Mouse (Mus musculus): ENCODE measurements around the gene Pgm5.

The Pgm5 gene

DNA sequence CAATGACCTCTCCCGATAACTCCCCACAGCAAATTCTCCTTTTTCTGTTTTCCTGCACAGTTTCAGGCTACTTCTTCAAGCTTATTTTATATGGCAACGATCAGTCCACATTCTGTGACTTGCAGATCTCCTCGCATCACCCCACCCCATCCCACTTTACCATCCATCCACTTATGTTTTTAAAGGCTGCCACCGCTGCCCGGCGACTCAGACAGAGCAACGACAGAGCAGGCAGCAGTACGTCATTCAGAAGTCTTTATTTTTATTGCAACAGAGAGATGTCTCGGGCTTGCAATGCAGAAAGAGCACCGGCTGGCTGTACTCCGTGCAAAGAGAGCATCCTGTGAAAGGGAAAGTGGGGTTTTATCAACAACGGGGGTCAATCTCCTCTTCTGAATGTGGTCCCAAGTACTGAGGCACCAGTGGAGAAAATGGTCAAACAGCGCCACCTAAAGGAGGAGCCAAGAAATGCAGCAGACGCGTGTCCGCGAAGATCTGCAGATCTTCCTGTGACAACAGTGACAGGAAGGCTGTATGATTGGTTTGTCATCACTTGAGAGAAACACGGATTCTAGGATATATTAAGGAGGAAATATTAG, 9.5 kb upstream of the Pgm5 start:
- DNase-seq (ENCODE audit: low read depth, low spot score), result peak; percentile 72

DNA sequence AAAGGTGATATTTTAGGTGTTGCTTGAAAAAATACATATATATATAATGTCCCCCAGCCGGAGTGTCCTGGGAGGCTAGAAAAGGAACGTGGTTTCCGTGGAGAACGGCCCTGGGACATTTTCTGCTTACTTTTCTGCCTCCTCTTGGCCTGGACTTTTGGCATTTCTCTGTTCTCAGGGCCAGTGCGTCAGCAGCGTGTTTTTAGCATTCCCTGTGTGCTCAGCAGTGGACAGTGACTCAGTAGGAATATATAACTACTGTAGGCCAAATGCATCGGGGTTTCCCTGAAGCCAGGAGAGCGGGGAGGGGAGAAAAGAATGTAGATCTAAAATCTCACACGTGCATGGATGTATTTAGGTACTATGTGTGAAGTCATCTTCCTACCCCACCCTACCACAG, 3.8 kb upstream of the Pgm5 start:
- no peak for DNase-seq (ENCODE audit: low read depth, low spot score)

DNA sequence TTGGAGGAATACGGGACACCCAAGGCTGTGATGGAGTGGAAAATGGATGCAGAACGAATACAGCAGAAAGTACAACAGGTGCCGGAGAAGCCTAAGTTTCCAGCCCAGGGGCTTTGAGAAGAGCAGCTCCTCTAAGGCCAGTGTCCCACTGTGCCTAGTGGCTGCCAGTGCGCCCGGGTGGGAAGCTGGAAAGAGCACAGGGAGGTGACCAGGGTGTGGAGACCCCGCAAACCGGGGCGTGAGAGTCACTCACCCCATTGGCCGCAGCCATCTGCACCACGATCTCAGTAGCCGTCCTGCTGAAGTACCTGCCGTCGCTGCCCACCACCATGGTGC, 411 bp downstream of the Pgm5 start:
- DNase-seq (ENCODE audit: low read depth, low spot score), result no peak

DNA sequence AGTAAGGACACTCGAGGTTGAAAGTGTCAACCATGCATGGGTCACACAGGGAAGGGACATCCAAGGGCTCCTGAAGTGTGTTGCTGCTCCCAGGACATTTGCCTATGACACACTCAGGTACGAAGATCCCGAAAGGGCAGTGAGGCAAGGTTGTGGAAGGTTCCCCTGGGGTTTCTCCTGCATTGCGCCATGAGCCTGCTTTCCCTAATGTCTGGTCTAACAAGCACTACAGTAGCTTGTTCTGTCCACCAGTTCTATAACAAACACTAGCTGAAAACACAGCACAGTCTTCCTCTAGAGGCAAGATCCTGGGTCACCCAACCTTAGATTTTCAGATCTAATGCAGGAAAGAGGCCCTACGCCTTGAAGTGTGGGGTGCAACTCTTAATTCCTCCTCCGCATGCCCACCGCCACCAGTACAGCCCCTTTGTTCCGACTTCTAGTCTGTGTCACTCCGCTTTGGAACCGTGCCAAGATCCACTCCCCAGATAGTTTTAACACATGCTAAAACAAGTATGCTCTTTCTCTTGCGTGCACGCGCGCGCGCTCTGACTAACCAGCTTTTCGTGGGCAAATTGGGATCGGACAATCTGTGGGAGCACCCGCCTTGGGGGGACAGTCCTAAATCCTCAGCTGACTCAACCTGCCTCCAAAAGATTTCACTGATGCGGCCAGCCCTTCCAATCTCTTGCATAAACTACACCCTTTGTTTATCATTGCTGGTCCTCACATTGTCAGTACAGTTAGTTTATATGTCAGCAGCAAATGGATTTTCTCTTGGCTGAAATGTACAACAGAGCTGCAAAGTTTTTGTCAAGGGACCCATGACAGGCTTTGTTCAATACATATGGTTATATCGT, 10.0 kb downstream of the Pgm5 start:
- no peak for DNase-seq (ENCODE audit: low read depth, low spot score)

DNA sequence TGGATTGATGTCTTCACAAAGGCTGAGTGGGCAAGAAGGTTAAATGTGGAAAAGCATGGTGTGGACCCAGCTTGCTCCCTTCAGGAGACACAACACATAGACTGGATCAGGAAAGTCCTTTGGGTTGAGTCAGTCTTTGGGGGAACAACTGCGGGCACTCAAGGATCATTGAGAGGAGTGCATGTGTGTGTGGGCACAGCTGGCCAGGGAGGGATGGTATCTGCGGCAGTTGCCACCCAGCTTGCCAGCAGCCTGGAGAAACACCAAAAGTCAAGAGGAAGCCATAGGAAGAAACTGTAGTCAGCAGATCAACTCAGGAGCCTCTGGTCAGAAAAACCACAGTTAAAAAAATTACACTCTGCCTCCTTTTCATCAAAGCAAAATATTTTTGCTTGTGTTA, 12.8 kb downstream of the Pgm5 start:
- no peak for DNase-seq (ENCODE audit: low read depth, low spot score)

DNA sequence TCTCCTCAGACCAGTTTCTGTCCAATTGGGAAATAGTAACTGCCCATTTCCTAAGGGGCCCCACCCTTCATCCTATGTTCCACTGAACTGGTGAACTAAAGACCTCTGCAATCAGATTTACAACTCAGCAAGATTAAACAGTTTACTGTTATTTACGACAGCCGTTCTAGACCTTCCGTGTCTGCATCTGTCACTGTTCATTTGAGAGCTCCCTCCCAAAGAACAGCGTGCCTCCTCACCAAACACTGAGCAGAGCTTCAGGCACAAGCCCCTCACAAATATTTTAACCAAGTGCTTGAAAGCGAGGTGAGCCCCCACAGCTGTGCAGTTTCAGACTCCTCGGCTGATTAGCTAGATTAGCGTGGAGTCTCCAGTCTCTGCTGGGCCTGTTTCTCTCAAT, 13.3 kb downstream of the Pgm5 start:
- no peak for DNase-seq (ENCODE audit: low read depth, low spot score)

DNA sequence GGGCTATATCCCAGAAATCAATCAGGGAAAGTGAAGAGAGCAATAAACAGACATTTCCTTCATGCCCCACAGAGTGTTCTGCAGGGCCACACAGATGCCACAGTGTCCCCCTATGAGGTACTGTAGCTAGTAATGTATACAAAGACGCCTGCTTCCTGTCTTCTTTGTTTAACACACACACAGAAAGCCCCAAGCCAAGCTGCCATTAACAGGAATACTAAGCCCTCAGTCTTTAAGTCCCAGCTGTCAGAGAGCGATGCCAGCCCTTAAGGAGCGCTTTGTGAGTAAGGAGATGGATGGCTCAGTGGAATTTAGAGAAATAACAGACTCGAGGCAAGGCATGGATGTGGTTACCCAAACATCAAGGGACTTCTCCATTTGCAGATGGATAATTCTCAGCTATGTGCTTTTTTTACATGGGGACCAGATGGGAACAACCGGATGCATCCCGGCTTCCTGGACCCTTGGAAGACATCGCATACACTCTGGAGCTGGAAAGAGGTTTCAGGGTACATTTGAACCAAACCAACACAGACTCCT, 16.6 kb downstream of the Pgm5 start:
- no peak for DNase-seq (ENCODE audit: low read depth, low spot score)

DNA sequence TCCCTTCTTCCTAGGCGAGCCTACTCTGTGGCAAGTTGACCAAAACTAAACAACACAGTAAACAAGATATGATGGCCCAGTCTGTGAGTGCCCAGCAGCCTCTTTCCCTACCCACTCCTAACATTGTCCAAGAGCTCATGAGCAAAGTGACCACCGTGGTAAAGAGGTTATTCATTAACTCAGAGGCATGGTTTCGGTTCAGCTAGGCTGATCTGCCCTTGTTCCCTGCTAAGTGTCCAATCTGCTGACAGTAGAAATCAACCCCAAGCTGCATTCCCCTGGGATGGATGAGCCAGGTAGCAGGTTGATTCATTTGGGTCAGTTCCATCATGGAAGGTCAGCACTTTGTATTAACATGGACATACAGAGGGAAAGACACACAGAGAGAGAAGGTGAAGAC, 19.6 kb downstream of the Pgm5 start:
- DNase-seq (ENCODE audit: low read depth, low spot score), result no peak

DNA sequence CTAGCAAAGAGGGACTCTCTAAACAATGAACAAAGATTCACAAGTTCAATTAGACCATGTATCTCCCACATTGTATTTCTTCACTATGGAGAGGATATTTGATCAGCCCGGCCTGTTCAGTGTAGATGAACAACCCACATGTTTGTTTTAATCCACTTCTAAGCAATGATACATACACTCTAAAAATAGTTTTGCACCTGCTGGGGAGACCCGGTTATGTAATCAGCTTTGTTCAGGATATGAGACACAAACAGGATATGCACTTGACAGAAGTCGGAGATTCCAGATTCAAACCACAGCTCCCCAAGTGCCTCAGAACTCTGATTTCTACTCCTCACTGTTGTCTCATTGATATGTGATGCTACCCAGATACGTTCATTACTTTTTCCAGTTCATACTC, 37.1 kb downstream of the Pgm5 start:
- DNase-seq (ENCODE audit: low read depth, low spot score), result no peak

DNA sequence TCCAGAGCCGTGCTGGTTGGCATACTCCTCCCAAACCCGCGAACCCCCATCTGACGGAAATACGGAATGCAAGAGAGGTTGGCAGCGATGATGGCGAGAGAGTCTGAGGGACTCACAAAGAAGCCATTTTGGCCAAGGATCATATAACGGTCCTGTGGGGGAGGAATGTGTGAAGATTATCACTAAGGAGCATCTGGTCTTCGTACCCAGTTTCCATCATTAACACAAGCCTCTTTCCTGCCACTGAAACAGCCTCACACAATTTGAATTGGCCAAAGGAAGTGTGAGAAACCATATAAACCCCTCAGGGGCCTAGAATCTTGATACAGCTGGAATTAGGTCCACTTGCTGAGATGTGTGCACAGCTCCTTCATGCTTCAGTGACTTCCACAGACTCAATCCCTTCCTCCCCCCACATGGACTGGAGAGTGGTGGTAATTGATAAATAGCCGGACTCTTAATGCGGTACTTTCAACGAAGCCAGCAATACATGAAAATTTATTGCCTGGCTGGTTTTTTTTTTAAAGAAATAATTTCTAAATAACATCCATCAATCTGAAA, 45.9 kb downstream of the Pgm5 start:
- no peak for DNase-seq (ENCODE audit: low read depth, low spot score)

DNA sequence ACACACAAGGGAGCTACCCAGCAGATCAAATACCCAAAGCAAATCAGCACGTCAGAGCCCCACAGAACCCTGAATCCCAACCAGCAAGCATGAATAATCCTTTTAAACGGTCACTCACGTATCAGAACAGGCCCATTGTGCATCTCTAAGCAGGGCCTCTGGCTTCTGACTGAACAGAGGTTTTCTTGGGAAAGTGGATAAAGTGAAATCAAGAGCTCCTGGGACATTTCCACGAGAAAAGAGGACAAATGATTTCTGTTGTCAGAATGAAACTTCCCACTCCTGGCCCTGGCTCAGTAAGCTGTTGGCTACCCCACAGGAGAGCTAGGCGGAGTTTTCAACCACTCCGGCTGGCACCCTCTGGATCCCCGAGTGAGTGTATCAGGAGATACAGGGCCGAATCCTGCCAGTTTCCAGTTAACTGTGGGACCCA, 48.8 kb downstream of the Pgm5 start:
- no peak for DNase-seq (ENCODE audit: low read depth, low spot score)

DNA sequence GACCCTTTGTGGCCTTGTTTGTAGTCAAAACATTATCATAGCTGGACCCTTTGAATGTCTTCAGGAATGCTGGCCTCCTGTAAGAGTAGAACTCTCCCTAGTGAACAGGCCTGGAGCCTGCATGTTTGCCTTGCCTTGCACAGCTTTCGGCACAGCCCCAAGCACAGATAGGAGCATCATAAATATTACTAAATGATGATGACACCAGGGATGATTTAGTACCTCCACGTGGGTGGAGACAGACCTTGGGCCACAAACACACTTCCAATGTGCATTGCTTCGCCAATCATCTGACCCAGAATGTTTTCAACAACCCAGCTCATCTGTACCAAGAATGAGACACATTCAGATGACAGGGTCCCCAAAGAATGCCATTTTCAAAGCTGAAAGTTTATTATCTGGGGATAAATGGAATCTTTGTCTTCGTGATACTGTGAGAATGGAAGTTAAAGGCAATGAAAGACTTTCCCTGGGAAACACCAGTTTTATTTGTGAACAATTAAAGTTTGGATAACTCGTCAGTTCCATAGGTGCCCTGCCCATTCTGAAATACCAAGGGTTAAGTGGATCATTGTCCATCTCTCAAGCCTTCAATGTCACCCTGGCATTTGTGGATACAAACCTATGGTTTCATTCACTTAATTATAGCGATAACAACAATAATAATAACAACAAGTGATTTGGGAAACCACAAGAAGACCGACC, 49.4 kb downstream of the Pgm5 start:
- no peak for DNase-seq (ENCODE audit: low read depth, low spot score)

DNA sequence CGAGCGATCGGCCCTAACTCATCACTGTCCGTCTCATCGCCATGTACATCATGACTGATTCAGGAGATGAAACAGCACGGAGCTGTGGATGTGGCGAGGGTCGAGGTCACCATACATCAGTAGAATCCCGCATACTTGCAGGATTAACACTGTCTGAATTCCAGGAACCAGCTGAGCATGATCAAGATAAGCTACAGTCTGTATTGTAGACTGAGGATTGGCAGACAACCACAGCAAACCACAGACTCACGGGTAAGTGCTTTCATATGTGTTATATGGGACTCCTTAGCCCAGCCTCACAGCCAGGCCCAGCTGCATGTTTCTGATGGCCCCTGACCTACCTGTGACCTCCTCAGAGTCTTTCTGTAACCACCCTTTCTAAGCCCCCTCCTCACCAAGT, 50.2 kb downstream of the Pgm5 start:
- no peak for DNase-seq (ENCODE audit: low read depth, low spot score)

DNA sequence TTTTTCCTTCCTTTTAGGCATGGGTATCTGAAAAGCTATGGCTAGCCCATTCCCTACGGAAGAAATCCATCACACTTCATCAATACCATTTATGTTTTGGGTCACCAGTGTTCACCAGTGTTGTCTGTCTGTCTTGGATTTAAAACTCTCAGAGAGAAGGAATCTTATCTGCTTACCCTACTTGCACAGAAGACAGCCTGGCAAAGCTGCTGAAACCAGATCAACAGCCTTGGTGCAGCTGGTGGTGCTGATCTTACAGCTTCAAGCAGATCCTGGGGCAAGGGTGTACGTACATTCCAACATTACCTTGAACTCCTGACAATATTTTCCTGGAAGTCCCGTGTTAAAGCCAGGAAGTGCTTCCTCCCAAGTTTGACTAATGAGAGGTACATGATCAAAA, 55.6 kb downstream of the Pgm5 start:
- no peak for DNase-seq (ENCODE audit: low read depth, low spot score)

DNA sequence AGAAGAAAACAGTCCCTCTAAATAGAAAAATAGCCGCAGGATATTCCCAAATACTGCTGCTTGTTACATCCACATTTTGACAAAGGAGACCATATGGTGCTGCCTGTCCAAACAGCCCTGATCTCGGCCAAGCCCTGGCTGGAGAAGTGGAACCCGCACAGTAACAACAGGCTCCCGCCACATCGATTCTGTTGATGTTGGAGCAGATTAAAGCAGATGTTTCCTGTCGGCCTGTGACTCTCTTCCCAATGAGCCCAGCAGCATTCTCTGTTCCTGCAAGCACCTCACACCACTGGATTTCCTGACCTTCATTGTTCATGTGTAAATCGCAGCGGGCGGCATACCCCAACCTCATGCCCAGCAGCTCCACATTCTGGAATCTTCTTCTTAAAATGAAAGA, 64.0 kb downstream of the Pgm5 start:
- DNase-seq (ENCODE audit: low read depth, low spot score), result no peak

DNA sequence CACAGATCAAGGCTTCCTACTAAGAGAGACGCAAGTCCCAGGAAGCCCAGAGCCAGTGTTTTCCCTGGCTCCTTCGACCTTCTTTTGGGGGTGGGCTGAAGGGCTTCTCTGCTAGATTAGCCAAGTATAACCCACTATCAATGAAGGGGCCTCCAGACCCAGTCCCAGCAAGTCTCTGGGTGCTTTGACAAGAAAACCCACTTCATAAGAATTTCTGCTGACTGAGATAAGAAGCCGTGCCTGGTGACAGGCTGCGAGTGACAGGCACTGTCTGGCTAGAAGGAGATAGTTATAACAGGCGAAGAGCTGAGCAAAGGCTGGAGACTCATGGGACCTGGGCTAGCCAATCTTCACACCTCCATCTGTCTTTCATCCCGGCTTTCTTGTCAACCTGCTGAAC, 67.3 kb downstream of the Pgm5 start:
- DNase-seq (ENCODE audit: low read depth, low spot score), result no peak

DNA sequence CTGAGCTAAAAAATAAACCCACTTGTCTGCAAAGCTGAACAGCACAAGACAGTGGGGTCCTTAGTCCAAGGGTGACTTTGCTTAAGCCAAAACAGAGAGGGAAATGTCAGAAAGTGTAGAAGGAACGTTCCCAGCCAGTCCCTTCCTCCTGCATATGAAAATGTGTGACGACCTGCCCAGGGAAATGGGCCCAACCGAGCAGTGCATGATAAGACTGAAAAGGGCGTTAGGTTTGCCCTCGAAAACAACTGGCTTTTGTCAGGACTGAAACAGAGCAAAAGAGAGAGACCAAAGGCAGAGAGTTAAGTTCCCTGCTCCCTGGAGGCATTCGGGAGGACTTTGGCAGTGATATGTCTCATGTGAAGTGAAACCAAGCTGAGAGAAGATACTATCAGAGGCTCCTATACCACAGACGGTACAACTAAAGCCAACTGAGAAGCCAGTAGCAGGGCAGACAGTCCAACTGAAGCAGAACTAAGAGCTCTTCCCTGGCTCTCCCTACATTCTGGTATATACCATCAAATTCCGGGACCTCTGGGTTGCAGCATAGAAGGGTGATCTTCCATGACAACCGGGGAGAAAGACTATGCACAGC, 68.0 kb downstream of the Pgm5 start:
- DNase-seq (ENCODE audit: low read depth, low spot score), result no peak

DNA sequence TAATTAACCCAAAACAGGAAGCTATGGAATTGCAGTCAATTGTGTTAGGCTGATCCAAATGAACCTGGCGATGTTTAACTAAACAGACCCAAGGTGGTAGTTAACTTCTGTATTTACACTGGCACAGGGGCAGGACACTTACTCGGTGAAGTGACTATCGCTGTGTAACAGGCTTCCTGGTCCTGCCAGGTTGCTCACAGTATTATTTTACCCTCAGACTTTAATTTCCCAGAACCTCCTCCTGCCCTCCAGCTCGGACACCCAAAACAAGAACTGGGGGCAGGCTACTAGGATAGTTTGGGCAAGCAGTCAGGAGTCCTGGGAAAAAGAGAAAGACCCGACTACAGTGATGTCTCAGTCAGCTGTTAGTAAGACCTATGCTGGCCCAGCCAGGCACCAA, 68.8 kb downstream of the Pgm5 start:
- DNase-seq (ENCODE audit: low read depth, low spot score), result no peak

DNA sequence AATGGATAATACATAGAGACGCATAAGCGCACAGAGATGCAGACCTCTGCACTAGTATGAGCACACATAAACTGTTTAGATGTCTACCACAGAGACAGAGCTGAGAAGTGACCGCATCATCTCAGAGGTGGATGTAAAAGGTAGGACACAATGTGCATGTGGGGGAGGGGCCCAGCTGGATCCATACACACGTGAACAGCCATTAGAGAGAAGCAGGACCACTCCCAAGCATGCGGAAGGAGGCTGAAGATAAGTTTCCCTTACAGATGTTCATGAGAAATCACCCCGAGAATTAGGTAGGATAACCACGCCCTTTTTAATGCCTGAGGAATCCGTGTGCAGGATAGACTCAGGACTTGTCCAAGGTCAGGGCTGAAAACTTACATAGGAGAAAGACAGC, 75.8 kb downstream of the Pgm5 start:
- DNase-seq (ENCODE audit: low read depth, low spot score), result no peak

DNA sequence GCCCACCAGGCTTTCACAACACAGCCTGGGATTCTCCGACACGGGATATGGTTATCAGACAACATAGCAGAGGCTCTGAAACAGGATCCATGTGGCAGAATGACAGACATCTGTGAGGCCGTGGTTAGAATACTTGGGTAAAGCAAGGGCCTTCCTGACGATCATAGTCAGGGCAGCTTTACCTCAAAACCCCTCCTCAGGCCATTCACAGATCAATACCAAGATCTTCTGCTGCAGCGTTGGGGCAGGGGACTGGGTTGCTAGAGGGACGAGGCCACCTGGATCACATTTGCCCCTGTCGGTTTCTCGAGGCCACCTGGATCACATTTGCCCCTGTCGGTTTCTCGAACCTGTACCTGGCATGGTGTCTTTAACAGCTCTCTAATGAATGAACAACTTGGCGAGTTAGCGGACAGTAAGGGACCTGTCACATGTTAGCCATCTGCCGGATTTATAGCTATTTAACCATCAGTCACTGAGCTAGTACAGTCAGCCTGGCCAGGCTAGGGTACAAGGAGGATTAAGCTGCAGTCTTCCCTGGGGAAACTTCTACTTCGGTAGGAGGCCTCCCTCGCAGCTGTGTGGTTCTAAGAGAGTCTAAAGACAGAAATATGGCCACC, 76.5 kb downstream of the Pgm5 start:
- no peak for DNase-seq (ENCODE audit: low read depth, low spot score)

DNA sequence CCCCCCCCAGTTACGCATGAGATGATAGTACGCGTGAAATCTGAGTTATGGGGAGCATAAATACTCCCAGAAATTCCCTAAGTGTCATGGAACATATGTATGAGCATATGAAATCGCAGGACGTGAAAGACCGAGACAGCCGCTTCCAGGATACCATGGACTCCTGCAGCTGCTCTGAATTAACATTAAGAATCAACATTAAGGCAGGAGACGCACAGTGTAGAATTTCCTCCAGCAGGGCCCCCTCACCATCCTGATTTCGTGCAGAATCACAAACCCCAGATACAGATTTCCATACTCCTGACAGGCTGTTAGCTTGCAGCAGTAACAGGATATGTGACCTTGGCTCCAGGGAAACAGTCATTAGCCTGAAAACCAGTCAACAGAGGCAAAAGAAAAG, 77.9 kb downstream of the Pgm5 start:
- DNase-seq (ENCODE audit: low read depth, low spot score), result no peak

DNA sequence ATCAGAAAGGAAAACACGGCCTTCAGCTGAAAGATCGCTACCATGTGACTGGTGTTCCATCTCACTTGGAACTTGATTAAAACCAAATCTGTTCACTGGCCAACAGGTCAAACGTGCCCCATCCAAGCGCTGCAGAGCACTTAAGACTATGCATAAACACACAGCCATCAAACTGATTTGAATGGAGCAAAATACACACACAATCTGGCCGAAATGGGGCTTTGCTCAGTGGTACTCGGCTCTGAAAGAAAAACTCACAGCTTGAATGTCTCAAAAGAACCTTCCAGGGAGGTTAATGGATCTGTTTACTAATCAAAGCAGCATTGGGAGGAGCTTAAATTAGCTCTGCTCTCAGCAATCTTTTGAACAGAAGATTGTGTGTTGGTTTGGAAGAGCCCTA, 81.7 kb downstream of the Pgm5 start:
- no peak for DNase-seq (ENCODE audit: low read depth, low spot score)

Data from retina, postnatal 7 days (tissue).